Mouse (Mus musculus): ENCODE results near the gene Ubash3a. TPM values are rescaled to one million over a fixed set of nuclear protein-coding genes. Genes with fewer than 3 reads are reported as not detected.

Gene Ubash3a
- total RNA-seq (2023; ENCODE audit: inconsistent age), result 0.39 to 0.93 TPM (median 0.51 TPM) in 3 of 4 replicates, not detected in the other

GRCm38 (mm10) chr17:31207771-31208334, at the start of gene Ubash3a:
Gene Ubash3a (plus strand): TSS chr17:31207873.

GRCm38 (mm10) chr17:31165127-31165526, 42.5 kb upstream of the Ubash3a start, which contains the start of gene Tff1:
Gene Tff1 (minus strand): TSS chr17:31165277.

GRCm38 (mm10) chr17:31198877-31199276, 8.8 kb upstream of the Ubash3a start, which contains the start of gene Tmprss3:
Gene Tmprss3 (minus strand): TSS chr17:31198977.

GRCm38 (mm10) chr17:31276922-31277918, 69.5 kb downstream of the Ubash3a start, which contains the start of gene Rsph1:
Gene Rsph1 (minus strand): TSS chr17:31277383.

GRCm38 (mm10) chr17:31286492-31286891, 78.8 kb downstream of the Ubash3a start, which contains the start of gene Slc37a1:
Gene Slc37a1 (plus strand): TSS chr17:31286792.

Other genes starting within 250 kb of the Ubash3a start
- gene Abcg1, start 150.2 kb upstream of the Ubash3a start, total RNA-seq (2023; ENCODE audit: inconsistent age), result 112 to 129 TPM (median 121 TPM) in 4 replicates
- gene Tff3, start 78.2 kb upstream of the Ubash3a start, total RNA-seq (2023; ENCODE audit: inconsistent age), result not detected in 4 replicates
- gene Tff2, start 63.6 kb upstream of the Ubash3a start, total RNA-seq (2023; ENCODE audit: inconsistent age), result not detected in 4 replicates
- gene Tff1, start 42.6 kb upstream of the Ubash3a start, total RNA-seq (2023; ENCODE audit: inconsistent age), result not detected in 4 replicates
- 0.26 to 0.57 TPM (median 0.41 TPM) in 4 replicates for gene Tmprss3, start 8.9 kb upstream of the Ubash3a start, total RNA-seq (2023; ENCODE audit: inconsistent age)
- 0.54 to 1.3 TPM (median 0.83 TPM) in 3 of 4 replicates, not detected in the other for gene Rsph1, start 69.5 kb downstream of the Ubash3a start, total RNA-seq (2023; ENCODE audit: inconsistent age)
- gene Slc37a1, start 78.9 kb downstream of the Ubash3a start, total RNA-seq (2023; ENCODE audit: inconsistent age), result 31.2 to 38.2 TPM (median 36.9 TPM) in 4 replicates
- 1.4 TPM in 1 of 4 replicates, not detected in the others for gene Pde9a, start 178.3 kb downstream of the Ubash3a start, total RNA-seq (2023; ENCODE audit: inconsistent age)